Mouse (Mus musculus): ENCODE results near the gene Prrxl1. TPM values are rescaled to one million over a fixed set of nuclear protein-coding genes. Genes with fewer than 3 reads are reported as not detected.

Gene Prrxl1
- polyA plus RNA-seq (2012; rRNA removed): 0.06 TPM in 1 of 2 replicates, not detected in the other

GRCm38 (mm10) chr14:32599290-32600041 lies at the start of gene Prrxl1:
Gene Prrxl1 (plus strand): TSS chr14:32599407.

DNA sequence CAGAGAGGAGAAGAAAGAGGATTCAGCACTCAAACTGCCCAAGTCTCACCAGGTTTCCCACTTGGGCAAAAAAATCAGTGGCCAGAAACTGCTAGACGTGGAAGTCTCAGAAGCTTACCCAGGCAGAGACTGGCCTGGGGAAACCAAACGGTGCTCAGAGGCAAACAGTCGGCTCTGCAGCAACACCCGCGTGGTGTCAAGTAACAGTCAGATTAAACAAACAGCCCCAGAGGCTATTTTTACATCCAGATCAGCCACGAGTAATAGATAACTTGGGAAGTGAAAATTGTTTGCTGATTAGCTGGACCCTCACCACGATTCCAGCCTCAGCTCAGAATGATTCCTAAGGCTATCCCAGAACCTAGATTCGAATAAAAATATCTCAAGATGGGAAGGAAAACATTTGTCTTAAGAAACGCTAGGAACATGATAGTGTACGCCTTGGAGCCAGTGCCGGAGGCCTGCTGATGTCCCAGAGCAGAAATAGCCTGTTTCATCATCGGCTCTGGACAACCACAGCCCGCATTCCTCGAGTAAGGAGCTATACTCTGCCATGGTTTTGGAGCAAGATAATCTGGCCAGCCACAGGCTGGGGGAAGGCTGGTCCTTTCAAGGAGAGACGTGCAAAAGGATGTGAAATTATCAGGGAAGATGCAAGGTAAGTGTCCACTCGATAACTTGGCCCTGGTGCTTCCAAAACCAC lies 86.1 kb downstream of the Prrxl1 start, which contains the start of gene 3425401B19Rik:
3425401B19Rik (minus strand) TSS at position 170 of the 703 bp plus-strand sequence.

Other genes starting within 250 kb of the Prrxl1 start
- not detected in 2 replicates for gene 1700024G13Rik, start 211.0 kb upstream of the Prrxl1 start, polyA plus RNA-seq (2012; rRNA removed)
- gene Slc18a3, start 134.6 kb upstream of the Prrxl1 start, polyA plus RNA-seq (2012; rRNA removed): 2.4 and 3.7 TPM in 2 replicates
- gene Chat, start 133.4 kb upstream of the Prrxl1 start, polyA plus RNA-seq (2012; rRNA removed): 1.0 and 1.1 TPM in 2 replicates
- 2.3 and 2.7 TPM in 2 replicates for gene Ercc6, start 85.9 kb upstream of the Prrxl1 start, polyA plus RNA-seq (2012; rRNA removed)
- 0.08 and 0.13 TPM in 2 replicates for gene 3425401B19Rik, start 85.9 kb downstream of the Prrxl1 start, polyA plus RNA-seq (2012; rRNA removed)
- gene Tmem273, start 186.6 kb downstream of the Prrxl1 start, polyA plus RNA-seq (2012; rRNA removed): 0.71 and 0.78 TPM in 2 replicates
- not detected in 2 replicates for gene Fam170b, start 234.6 kb downstream of the Prrxl1 start, polyA plus RNA-seq (2012; rRNA removed)